Mouse (Mus musculus): ENCODE measurements around the gene Rasd2. TPM values are rescaled to one million over a fixed set of nuclear protein-coding genes. Genes with fewer than 3 reads are reported as not detected.

Gene Rasd2
- polyA plus RNA-seq, 1 experiment from 2014 or later: 0.14 TPM

DNA sequence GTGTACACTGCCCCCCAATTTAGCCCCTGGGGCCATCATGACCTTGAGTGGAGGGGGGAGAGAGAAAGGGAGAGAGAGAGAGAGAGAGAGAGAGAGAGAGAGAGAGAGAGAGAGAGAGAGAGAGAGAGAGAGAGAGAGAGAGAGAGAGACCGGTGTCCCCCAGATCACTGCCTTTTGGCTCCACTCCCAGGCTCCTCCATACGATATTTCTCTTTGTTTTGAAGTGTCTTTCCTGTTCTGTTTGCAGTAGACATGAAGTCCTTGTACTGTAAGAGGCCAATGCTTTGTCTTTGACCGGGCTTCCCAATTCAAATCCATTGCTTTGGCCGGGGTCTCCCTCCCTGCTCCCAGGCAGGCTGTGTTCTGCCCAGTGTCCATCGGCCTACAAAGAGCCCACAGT is 8.9 kb downstream of the Rasd2 start:
- H3K27ac ChIP-seq: no peak overlapping the region
- H3K27me3 ChIP-seq: peaks cover 2% of the 10 kb centered on the region; the same call in 1 of the 2 replicates
- ATAC-seq (ENCODE audit: insufficient number of reproducible peaks, insufficient read depth, low FRiP score, low TSS enrichment, low read depth): no peak
- 81% methylated on average over 5 of the region's 5 CpGs for WGBS
- no peak overlapping the region for H3K4me2 ChIP-seq
- H3K9me3 ChIP-seq: no peaks in the 10 kb centered on the region
- H3K9ac ChIP-seq (replicated peaks): no peak overlapping the region
- H3K36me3 ChIP-seq: no peaks in the 10 kb centered on the region
- no peaks in the 10 kb centered on the region for H3K4me1 ChIP-seq (replicated peaks)
- no peak overlapping the region for H3K4me3 ChIP-seq (replicated peaks)

DNA sequence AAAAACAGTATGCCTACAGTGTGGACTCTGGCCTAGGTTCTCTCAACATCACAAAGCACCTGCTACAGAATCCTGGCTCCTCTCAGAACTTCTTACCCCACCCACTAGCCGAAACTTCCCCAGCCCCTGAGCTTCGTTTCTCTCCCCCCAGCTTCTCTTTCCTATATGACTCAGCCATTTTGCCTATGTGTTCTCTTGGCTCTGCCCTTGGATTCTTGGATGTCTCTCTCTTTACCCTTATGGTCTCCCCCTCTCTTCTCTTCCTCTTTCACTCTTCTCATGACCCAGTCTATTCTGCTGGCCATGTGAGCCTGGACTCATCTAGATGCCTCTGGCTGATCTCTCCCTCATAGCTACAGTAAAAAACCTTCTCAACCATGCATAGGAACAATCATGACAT is 13.0 kb downstream of the Rasd2 start:
- Histone ChIP-seq H3K27ac (no peak overlapping the region), H3K27me3 (no peaks in the 10 kb centered on the region), H3K4me1 (replicated peaks) (no peaks in the 10 kb centered on the region), H3K36me3 (no peaks in the 10 kb centered on the region), H3K9ac (replicated peaks) (no peak overlapping the region), H3K9me3 (no peaks in the 10 kb centered on the region), H3K4me2 (no peak overlapping the region), H3K4me3 (replicated peaks) (no peak overlapping the region)
- no peak for ATAC-seq (ENCODE audit: insufficient number of reproducible peaks, insufficient read depth, low FRiP score, low TSS enrichment, low read depth)
- WGBS: 85% methylated on average over 2 of the region's 2 CpGs

DNA sequence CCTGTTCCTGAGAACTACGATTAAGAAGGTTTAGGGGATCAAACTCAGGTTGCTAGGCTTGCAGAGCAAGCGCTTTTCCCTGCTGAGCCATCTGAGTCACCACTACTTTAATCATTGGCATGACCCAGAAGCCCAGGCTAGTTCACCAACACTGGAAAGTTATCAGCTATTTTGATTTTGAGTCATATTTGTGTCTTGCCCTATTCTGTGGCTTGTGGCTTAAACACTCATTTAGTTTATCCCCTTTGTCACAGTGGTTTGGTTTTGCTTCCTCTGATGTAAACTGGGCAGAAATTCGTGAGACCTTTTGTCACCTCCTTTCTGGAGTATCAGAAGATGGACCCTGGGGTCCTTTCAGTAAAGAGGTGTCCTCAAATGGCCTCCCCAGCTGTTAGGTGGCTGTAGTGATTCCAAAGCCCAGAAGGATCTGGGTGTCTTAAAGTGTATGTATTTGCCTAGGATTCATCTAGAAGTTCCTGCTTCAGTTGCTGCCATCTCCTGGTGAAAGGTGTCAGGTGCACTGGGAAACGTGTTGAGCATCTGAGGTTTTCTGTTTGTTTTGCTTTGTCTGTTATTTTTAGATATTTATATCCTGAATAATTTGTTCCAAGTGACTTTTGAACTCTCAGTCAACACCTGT is 20.3 kb downstream of the Rasd2 start:
- no peak overlapping the region for H3K9ac ChIP-seq (replicated peaks)
- WGBS: 60% methylated on average over 4 of the region's 4 CpGs
- H3K4me2 ChIP-seq: no peak overlapping the region
- no peaks in the 10 kb centered on the region for H3K27me3 ChIP-seq
- H3K27ac ChIP-seq: no peak overlapping the region
- ATAC-seq (ENCODE audit: insufficient number of reproducible peaks, insufficient read depth, low FRiP score, low TSS enrichment, low read depth): no peak
- no peak overlapping the region for H3K4me3 ChIP-seq (replicated peaks)
- H3K9me3 ChIP-seq: no peaks in the 10 kb centered on the region
- no peaks in the 10 kb centered on the region for H3K4me1 ChIP-seq (replicated peaks)
- H3K36me3 ChIP-seq: no peaks in the 10 kb centered on the region

DNA sequence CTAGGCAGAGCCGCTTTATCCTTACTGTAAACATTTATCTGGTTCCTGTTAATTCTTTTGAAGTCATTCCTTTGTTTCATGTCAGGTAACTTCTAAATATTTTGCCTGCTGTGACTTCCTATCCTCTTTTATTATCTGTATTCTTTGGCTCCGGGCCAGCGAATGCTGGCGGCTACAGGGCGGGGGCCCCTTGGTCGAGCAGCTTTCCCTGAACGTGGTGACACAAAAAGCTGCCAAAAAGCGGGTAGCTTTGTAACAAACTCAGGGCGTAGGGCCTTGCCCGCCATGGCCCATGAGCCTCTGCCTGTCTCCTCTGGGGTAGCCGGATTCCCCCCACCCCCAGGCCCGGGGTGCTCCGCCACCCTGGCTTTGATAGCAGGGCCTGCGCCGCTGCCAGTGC is 33.6 kb downstream of the Rasd2 start:
- no peak overlapping the region for H3K4me2 ChIP-seq
- no peak for ATAC-seq (ENCODE audit: insufficient number of reproducible peaks, insufficient read depth, low FRiP score, low TSS enrichment, low read depth)
- H3K9me3 ChIP-seq: peaks cover 10% of the 10 kb centered on the region
- H3K36me3 ChIP-seq: no peaks in the 10 kb centered on the region
- no peaks in the 10 kb centered on the region for H3K27me3 ChIP-seq
- no peak overlapping the region for H3K4me3 ChIP-seq (replicated peaks)
- 93% methylated on average over 15 of the region's 15 CpGs for WGBS
- no peaks in the 10 kb centered on the region for H3K4me1 ChIP-seq (replicated peaks)
- no peak overlapping the region for H3K9ac ChIP-seq (replicated peaks)
- no peak overlapping the region for H3K27ac ChIP-seq

DNA sequence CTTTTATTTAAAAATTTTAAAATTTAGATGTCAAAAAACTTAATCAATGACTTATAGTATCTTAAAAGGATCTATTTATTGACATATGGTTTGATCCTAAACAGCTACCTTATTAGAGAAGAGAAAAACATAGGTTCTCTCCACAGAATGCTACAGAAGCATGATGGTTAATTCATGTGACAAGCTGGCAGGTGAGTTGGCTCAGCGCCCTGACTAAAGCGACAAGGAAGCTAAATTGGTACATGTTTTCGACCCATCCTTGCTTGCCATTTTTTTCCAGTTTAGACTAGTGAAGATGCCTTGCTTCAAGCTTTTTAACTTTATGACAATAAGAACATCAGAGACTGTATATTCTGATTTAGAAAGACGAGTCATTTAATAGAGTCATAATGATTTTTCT is 35.4 kb downstream of the Rasd2 start:
- WGBS: 91% methylated on average over 4 of the region's 4 CpGs

DNA sequence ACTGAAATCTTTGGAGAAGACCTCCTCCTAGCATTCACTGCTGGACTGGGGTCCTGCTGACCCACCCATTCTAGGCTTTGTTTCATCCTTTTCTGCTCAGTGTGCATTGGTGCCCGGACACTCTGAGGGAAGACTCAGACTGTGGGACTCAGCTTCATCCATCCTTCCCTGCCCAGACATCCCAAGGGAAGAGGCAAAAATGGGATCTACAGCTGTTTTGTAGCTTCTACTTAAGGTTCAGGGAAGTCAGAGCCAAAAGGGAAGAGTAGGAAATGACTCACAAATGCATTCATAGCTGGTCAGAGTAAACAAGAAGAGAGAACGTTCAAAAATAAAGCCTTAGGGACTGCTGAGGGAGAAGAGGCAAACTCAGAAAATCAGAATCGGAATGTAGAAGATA is 40.3 kb downstream of the Rasd2 start:
- H3K9ac ChIP-seq (replicated peaks): no peak overlapping the region
- no peak for ATAC-seq (ENCODE audit: insufficient number of reproducible peaks, insufficient read depth, low FRiP score, low TSS enrichment, low read depth)
- H3K9me3 ChIP-seq: peaks cover 3% of the 10 kb centered on the region; the same call in 1 of the 2 replicates
- H3K27ac ChIP-seq: no peak overlapping the region
- H3K4me1 ChIP-seq (replicated peaks): no peaks in the 10 kb centered on the region
- 88% methylated on average over 3 of the region's 3 CpGs for WGBS
- no peak overlapping the region for H3K4me2 ChIP-seq
- H3K27me3 ChIP-seq: no peaks in the 10 kb centered on the region
- no peaks in the 10 kb centered on the region for H3K36me3 ChIP-seq
- H3K4me3 ChIP-seq (replicated peaks): no peak overlapping the region

More for the DNA sequence above, 35.4 kb downstream of the Rasd2 start:
- H3K9me3 ChIP-seq: peaks cover 10% of the 10 kb centered on the region
- no peaks in the 10 kb centered on the region for H3K27me3 ChIP-seq
- no peak overlapping the region for H3K9ac ChIP-seq (replicated peaks)
- no peak overlapping the region for H3K27ac ChIP-seq
- H3K4me2 ChIP-seq: no peak overlapping the region
- ATAC-seq (ENCODE audit: insufficient number of reproducible peaks, insufficient read depth, low FRiP score, low TSS enrichment, low read depth): no peak
- no peaks in the 10 kb centered on the region for H3K36me3 ChIP-seq
- H3K4me1 ChIP-seq (replicated peaks): no peaks in the 10 kb centered on the region
- H3K4me3 ChIP-seq (replicated peaks): no peak overlapping the region

DNA sequence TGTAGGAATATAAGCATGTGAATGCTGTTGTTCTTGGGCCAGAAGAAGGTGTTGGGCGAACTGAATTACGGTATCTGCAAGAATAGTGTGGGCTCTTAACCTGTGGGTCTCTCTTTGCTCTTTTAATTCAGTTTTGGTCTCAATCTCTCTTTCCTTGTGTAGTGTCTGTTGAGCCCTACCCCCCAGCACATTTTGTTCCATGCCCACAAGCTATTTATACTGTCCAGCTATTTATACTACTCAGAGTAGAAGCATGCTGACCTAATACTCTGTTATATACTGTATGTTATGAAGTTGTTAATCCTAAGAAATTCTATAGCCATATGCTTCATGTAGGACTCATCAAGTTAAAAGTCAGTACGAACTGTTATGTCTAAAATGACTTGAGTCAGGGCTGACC is 41.9 kb downstream of the Rasd2 start:
- Histone ChIP-seq H3K9me3 (no peaks in the 10 kb centered on the region), H3K36me3 (no peaks in the 10 kb centered on the region), H3K4me3 (replicated peaks) (no peak overlapping the region), H3K27me3 (no peaks in the 10 kb centered on the region), H3K4me1 (replicated peaks) (no peaks in the 10 kb centered on the region), H3K4me2 (no peak overlapping the region), H3K9ac (replicated peaks) (no peak overlapping the region), H3K27ac (no peak overlapping the region)
- WGBS: 92% methylated on average over 3 of the region's 3 CpGs
- ATAC-seq (ENCODE audit: insufficient number of reproducible peaks, insufficient read depth, low FRiP score, low TSS enrichment, low read depth): no peak

DNA sequence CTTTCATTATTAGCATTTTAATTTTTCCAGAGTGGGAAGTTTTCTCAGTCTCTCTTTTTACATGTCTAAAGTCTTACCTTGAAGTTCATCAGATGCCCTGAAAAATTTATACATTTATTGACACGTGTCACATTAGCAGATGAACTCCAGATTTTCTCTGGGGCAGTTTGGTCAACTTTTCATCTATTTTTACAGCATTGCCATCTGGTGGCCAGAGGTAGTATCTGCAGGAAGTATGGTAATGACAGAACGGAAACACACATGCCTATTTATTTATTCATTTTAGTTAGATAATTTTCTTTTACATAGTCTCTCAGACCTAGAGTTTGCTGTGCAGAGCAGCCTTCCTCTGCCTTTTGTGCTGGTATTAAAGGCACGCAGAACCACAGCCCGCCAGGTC is 58.4 kb downstream of the Rasd2 start:
- 35% methylated on average over 4 of the region's 4 CpGs for WGBS
- no peak overlapping the region for H3K4me3 ChIP-seq (replicated peaks)

More for the DNA sequence above, 58.4 kb downstream of the Rasd2 start:
- Histone ChIP-seq H3K36me3 (no peaks in the 10 kb centered on the region), H3K27ac (no peak overlapping the region), H3K9ac (replicated peaks) (no peak overlapping the region), H3K4me2 (no peak overlapping the region), H3K4me1 (replicated peaks) (no peaks in the 10 kb centered on the region), H3K27me3 (no peaks in the 10 kb centered on the region), H3K9me3 (peaks cover 8% of the 10 kb centered on the region)
- ATAC-seq (ENCODE audit: insufficient number of reproducible peaks, insufficient read depth, low FRiP score, low TSS enrichment, low read depth): no peak

Other genes starting within 250 kb of the Rasd2 start
- gene Hmgxb4, start 220.6 kb upstream of the Rasd2 start, polyA plus RNA-seq (2016; fragmentation: Nextera tagmentation; extraction: Ambion mirVana): 42.9 and 49.3 TPM in 2 replicates
- 29.1 and 31.4 TPM in 2 replicates for gene Tom1, start 180.2 kb upstream of the Rasd2 start, polyA plus RNA-seq (2016; fragmentation: Nextera tagmentation; extraction: Ambion mirVana)
- gene Hmox1, start 120.3 kb upstream of the Rasd2 start, polyA plus RNA-seq (2016; fragmentation: Nextera tagmentation; extraction: Ambion mirVana): 19.3 and 23.4 TPM in 2 replicates
- gene Mcm5, start 104.4 kb upstream of the Rasd2 start, polyA plus RNA-seq (2016; fragmentation: Nextera tagmentation; extraction: Ambion mirVana): 250 and 255 TPM in 2 replicates
- 0.21 TPM in 1 of 2 replicates, not detected in the other for gene Gm10358, start 192.6 kb downstream of the Rasd2 start, polyA plus RNA-seq (2016; fragmentation: Nextera tagmentation; extraction: Ambion mirVana)
- 0.10 TPM in 1 of 2 replicates, not detected in the other for gene Iqcm, start 234.8 kb downstream of the Rasd2 start, polyA plus RNA-seq (2016; fragmentation: Nextera tagmentation; extraction: Ambion mirVana)